Mouse (Mus musculus) B cell, adult 2 months (primary cell): Measurements from ENCODE around the gene Ppil1.
"Not testable (repeated sequence)": the region's sequence is repeated elsewhere in the genome, so short reads cannot be mapped to it uniquely, and the experiment has no call there.

Experiments
- DNase-seq, 2 experiments: peaks; one replicate each; pipeline ENCODE4 v3.0.0; 2022

Gene Ppil1

DNA sequence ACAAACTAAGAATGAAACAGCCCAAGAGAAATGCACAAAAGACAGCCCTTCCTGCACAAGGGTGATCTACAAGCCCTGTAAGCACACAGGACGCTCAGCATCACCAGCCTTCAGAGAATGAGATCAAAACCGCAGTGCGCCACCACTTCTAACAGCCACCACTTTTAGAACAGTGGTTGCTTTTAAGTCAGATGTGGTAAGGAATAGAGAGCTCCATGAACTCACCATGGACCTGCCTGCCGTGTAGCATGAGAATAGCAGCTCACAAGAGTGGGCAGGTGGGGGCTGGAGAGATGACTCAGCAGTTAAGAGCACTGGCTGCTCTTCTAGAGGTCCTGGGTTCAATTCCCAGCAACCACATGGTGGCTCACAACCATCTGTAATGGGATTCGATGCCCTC is 16.4 kb upstream of the Ppil1 start:
- DNase-seq = no peak

DNA sequence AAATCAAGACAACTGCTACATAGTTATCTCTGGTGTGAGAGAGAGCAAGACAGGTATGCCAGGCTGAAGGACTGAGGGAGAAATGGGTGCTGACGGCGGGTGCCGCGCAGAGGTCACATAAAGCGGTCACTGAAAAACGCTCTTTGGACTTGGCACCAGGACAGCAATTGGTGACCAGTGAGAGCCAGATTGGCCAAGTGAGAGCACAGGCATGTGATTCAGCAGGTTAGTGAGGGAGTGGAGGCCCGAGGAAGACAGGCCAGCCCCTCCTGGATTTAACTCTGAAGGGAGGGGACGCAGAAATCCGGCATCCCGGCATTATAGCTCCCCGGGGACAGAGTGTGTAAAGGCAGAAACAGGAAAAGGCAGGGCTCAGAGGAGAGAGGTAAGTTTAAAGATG is 9.9 kb upstream of the Ppil1 start:
- DNase-seq = no peak

DNA sequence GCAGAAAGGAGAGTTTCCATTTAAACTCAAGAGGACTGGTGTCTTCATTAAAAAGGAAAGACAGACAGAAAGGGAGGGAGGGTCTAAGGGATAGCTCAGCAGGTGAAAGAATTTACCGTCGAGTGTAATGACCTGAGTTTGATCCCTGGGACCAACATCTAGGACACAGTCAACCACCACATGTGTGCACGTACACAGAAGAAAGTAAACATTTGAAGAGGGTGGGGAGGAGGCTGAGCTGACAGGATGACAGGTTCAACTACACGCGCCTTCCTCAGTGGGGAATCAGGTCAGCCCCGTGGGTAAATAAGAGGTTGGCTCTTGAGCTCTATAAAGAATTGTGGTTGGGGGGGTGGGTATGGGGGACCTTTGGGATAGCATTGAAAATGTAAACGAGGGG is 9.2 kb upstream of the Ppil1 start:
- DNase-seq = no peak

DNA sequence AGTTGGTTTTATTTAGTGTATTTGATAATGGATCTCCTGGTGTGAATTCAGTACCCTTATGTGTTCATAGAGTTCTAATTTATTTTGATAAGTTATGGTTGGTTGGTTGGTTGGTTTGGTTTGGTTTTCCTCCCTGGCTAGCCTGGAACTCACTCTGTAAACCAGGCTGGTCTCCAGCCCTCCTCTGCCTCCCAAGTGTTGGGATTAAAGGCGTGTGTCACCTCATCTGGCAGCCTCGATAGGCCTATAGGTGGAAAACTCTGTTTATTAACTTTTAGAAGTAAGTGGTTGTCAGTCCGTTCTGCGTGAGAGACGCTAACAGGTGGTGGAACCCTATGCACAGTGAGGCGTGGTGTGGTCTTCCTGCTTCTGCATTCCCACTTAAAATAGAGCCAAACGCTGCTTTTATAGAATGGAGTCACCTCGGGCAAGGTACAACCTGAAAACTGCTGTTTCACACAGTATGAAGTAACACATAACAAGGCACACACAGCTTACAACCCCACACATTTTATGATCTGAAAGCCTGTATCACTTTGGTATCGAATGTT is 6.2 kb upstream of the Ppil1 start:
- DNase-seq = peak; percentile 21 to 24

DNA sequence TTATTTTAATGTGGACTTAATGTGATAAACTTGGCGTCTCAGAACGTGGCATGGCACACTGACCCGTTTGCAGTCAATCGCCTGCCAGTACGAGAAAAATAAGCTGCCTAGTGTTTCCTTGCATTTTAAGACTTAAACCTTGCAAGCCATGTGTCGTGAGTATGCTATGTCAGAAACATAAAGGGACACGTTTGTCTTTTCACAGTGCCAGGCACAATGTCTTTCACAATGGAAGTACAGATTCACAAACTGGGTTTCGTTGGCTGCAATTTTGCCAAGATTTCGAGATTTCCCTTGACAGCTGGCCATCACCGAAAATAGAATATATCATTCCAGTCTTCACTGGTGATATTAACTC is 5.3 kb upstream of the Ppil1 start:
- DNase-seq = no peak

DNA sequence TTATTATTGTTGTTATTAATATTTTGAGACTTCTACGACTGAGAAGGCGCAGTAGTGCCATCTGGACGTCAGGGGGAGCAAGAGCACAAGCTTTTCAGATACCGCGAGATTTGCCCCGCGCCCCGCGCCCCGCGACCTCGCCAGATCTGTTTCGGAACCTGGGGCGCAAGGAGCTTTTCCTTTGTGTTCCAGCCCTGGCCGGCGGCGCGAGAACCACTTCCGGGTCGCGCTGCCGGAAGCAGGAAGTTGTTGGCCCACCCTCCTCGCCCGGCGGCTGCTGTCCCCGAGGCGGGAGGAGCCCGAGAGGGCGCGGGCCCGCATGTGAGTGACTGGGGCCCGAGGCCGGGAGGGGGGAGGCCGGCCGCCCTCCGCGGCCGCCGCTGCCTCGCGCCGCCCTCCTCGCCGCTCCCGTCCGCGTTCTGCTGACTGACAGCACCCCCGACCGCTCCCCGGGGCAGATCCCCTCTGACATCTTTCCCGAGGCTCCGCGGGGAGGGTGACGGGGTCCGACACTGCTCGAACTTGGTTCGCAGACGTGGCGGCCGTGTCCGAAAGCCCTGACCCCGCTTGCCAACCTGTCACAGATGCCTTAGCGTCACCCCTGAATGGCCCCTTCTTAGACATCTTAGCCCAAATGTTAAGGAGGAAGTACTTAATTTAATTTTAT is 4.8 kb upstream of the Ppil1 start, which contains the start of gene BC004004:
TSS of gene BC004004 (plus strand) at position 107 of the 667 bp plus-strand sequence.
- peak; percentile 96 for DNase-seq

DNA sequence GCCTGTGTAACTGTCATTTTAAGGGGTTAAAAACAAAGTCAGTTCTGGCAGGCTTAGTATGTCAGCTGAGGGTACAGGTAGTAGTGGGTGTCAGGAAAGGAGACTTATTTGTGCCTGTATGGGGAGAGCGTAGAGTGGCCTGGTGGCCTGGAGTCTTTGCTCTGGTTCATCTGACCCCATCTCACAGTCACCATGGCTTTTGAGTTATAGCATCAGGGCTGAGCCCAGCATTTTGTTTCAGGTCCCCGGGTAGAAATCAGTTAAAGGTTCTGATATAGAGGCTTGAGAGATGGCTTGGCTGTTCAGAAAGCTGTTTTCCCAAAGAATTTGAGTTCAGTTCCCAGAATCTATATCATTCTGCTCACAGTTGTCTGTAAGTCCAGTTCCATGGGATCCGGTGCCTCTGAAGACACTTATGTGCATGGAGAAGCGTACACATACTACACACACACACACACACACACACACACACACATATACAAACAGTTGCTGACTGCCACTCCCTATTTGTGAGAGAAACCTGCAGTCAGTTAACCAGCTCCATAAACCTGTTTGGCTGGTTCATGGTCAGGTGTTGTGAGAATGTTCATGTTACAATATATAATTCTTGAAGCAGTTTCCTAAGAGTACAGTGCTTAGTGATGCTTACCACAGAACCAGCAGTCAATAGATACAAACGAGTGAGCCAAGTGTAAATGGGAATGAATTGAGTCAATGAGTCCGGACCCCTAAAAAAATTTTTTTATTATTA is 4.1 kb upstream of the Ppil1 start:
- DNase-seq = no peak

DNA sequence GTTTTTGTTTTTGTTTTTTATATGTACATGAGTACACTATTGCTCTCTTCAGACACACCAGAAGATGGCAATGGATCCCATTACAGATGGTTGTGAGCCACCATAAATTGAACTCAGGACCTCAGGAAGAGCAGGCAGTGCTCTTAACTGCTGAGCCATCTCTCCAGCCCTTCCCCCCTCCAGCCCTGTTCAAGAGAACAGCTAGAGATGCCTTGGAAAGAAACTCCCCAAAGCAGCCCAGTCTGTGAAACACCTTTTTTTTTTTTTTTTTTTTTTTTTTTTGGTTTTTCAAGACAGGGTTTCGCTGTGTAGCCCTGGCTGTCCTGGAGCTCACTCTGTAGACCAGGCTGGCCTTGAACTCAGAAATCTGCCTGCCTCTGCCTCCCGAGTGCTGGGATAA is 3.1 kb upstream of the Ppil1 start:
- not testable (repeated sequence) for DNase-seq

DNA sequence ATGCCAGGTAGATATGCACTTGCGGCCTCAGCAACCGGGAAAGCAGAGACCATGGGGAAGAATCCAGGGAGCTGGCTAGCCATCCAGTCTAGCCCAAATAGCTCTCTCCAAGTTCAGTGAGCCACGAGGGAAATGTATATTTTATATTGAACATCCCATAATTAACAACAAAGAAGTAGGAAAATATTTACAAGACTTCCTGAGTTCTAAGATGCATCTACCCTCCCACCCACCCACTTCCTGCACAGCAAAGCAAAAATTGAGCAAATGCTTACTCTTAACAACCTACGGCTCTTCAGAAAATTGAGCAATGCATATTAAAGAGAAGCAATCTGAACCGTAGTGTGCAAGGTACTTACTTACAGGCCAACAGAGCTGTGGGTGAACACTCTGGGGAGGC is 774 bp upstream of the Ppil1 start:
- DNase-seq = no peak

DNA sequence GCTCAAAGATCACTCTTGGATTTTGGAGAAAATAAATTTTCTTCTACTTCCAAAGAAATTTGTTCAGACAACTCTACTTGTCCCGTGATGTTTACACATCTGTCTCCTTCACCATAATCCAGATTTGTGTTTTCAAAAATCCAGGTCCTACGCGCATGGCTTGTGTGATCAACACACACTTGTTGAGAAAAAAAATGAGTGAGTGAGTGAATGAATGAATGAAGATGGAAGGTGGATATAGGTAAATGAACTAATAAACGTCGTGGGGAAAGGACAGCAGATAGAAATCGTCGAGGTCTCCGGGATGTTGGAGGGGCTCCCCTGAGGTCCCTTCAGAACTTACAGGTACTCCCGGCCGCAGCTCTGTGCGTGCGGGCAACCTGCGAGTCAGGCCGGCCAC is 569 bp downstream of the Ppil1 start:
- no peak for DNase-seq

DNA sequence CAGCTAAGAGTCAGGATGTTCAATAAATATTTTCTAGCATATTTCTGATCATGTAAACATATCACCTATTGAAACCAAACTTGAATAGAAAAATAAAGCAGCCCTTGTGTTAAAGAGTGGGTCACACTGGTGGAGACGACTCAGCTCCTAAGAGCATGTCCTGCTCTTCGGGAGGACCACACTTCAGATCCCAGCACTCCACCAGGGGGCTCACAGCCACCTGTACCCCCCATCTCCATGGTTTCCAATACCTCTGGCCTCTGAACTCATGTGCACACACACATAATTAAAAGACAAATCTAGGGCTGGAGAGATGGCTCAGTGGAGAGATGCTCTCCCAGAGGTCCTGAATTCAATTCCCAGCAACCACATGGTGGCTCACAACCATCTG is 1.7 kb downstream of the Ppil1 start:
- peak in 1 of 2 experiments; percentile 12 for DNase-seq

DNA sequence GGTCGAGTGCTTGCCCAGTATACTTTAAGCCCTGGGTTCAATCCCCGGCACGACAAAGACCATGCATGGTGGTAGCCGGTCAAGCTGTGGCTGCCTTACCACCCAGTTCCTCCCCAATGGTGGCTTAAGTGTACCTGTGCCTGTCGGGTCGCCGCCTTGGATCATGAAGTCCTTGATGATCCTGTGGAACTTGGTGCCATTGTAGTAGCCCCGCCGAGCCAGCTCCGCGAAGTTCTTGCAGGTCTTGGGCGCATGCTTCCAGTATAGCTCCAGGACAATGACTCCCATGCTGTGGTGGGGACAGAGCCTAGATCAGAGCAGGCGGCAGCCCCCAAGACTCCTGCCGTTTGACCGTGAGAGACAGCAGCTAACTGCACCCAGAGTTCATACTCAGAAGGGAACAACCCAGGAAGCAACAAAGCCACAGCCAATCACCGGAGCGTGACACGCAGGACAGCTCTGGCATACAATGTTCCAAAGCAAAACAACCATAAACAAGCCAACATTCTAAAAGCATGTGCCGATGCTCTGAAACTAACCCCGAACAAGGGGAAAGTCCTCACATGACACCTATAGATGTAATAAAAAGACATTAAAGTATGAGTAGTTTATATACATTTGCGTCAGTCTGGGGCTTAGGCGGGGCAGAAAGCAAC is 2.3 kb downstream of the Ppil1 start:
- peak; percentile 16 to 19 for DNase-seq

DNA sequence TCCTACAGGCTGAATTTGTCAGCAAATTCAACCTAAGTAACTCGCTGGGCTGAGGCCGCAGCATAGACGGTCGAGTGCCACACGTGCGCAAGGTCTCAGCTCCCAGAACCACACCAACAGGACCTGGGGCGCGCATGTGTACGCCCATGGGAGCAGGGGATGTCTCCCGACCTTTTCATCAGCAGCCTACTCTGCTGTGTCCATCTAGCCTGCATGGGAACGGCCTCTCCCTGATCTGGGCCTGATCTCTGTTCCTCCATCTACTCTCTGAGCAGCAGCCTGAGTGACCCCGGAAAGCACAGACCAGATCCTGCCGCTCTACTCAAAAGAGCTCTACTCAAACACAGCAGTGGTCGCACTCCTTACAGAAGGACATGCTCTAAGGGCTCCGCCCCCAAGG is 3.5 kb downstream of the Ppil1 start:
- no peak for DNase-seq

DNA sequence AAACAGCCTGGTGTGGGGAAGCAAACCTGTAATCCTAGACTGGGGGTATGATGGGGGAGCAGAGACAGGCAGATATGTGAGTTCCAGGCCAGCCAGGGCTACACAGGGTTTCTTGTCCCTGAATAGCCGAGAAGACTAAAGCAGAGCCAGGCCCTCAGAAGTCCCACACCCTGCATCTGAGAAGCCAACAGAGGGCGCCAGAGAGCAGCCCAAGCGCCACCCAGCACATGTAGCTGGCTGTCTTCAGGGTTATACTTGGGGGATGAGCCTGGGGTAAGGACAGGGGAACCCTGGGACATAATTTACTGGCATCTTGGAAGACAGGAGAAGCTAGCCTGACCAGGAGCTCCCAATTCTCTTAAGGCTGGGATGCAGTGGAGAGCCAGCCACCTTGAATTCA is 4.5 kb downstream of the Ppil1 start:
- DNase-seq = peak; percentile 85 to 86

DNA sequence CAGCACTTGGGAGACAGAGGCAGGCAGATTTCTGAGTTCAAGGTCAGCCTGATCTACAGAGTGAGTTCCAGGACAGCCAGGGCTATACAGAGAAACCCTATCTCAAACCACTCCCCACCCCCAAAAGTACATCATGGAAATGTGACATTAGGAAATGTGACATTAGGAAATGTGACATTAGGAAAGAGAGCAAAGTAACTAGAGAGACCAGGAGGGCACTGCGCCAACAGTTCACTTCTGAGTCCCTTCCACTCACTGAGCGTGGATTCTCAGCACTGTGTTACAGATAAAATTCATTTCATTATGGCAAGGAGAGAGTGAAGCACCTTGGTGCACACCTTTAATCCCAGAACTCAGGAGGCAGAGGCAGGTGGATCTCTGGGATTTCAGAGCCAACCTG is 5.1 kb downstream of the Ppil1 start:
- no peak for DNase-seq

DNA sequence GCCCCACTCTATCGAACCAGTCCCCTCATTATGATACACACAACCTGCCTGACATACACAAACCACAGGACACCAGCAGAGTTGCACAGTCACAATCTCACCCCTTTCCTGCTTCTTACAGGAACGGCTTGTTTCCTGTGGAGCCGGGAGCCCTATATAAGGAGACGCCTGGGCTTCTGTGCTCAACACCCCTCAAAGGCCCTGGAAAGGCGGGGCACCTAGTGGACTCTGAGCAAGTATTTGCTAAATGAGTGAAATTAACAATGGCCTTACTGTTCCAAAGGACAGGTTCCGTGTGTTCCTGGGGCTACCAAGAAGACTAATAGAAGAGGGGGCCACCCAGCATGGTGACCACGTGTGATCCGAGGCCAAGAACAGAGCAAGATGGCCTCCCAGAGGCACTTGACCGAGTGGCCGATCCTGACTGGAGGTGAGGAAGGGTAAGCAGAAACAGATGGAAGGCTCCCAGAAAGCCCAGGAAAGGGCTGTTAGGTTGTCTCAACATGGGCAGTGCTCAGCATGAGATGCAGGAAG is 5.9 kb downstream of the Ppil1 start:
- DNase-seq = no peak

DNA sequence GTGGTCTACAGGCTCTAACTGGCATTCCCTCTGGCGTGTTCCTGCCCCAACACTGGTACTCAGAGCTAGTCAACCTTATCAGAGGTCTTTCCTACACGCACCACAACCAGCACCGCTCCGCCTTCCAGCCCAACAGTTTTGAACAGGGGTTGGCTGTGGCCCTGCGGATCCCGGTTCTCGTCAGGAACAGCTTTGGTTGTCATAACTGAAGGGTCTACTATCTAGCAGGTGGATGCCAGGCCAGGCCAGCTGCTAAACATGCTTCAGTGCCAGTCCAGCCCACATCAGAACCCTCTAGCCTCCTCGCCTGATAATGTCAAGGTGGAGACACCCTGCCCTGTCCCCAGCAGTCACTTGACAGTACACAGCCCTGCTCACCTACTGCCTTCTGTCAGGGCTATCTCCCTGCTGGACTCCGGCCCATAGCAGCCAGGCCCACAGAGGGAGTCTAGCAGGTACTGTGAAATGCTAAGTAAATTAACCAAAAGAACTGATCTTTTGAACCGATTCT is 6.9 kb downstream of the Ppil1 start:
- DNase-seq = no peak

DNA sequence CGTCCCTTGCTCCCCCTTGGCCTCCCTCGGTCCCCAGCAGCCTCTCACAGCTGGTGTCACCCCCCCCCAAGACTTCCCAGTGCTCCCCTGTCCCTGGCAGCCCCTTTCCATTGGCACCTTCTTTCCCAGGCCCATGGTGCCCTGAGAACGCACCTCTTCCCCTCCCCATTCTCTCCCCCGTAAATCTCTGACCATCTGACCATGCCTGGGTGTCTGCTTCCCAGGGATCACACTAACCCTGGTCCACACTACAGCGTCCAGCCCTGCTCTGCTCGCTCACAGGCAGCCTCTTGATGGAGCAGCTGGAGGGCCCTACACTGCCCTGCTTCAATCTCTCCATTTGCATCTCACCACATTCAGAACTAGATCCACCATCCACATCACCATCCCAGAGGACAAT is 7.5 kb downstream of the Ppil1 start:
- DNase-seq = no peak

DNA sequence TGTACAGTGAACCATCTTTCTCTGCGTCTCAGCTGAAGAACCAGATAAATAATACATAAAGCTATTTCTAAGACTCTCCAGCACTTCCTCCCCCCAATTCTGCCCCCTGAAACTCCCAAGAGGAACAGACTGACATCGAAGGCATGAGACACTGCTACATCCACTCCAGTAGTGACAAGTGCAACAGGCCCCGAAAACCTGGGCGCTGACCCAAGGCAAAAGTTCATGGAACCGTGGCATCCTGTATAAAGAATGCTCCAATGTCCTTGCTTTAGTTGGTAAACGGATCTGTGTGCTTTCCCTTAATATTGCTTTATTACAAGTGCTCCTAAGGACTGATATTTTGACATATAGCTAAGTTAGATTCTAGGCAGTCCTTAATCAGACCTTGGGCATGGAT is 9.2 kb downstream of the Ppil1 start:
- not testable (repeated sequence) for DNase-seq

DNA sequence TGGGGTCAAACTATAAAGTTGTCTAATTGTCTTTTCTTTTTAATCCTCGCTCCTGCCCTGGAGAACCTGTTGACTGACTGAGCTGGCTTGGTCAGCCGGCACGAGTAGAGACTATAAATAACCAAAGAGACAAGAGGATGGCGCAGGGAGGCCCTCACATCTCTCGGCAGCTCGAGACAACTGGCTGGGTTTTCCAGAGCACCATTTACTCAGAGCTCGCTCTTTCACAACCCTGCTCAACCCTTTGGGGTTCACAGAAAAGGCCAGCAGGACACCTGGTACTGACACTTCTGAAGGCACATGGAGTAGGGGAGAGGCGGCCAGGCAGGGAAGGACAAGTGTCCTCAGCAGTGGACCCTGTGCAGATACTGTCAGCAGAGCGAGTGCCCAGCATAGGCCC is 10.3 kb downstream of the Ppil1 start:
- DNase-seq = no peak

DNA sequence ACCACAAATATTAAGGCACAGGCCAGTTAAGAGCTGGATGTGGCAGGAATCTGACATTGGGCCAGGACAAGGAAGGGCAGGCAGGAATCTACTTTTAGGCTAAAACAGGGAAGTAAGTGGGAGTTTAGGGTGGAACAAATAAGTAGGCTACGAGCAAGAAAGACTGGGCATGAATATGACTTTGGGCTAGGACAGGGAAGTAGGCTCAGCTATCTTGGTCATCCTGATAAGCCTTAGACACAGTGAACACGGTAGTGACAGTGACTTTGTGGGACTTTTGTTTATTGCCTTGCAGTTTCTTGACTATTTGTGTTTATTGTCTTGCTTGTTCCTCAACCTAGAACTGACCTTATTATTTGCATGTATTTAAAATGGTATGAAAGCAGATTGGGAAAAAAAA is 10.8 kb downstream of the Ppil1 start:
- no peak for DNase-seq

DNA sequence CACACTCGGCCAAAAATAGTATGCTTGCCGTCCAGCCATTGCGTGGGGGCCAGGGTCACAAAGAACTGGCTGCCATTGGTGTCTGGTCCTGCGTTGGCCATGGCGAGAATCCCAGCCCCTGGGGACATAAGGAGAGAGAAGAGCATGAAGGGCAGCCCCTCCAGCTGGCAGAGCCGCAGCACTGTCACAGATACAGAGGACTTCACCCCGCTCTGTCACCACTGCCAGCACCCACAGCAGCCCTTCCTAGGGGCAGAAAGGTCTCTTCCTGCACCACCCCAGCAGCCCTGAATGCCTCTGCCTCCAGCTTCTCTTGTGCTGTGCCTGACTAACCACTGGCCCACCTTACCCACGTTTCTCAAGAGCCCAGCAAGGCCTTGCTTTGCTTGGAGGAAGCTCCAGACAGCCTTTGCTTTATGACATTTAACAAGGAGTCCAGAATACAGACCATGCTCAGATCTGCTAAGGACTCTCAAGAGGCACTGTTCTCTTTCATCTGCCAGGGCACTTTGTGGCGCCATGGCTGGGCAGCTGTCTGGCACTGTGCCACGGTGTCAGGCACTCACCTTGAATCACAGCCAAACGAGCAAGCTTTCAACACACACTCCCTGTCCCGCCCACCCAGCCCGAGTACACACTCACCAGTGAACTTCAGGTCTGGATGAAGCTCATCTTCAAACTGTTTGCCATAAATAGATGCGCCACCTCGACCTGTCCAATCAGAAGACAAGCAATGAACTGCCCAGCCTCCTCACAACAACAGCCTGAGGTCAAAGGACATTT is 12.2 kb downstream of the Ppil1 start:
- DNase-seq = no peak

DNA sequence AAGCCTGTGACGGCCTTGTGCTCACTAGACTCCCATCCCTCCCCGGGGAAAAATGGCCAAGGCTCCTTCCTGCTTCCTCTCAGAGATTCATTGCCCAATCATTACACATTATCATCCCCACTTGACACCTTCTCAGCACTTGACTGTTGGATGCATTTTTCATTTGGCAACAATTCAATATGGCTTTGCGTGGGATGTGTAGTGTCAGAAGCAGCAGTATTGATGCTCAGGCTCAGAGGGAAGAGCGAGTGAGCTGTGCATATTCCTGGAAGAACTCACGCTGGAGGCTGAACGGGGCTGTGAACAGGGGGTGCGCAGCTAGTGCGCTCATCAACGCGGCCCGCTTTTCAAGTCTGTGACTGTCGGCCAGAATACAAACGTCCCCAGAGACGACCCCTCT is 13.0 kb downstream of the Ppil1 start:
- DNase-seq = not testable (repeated sequence)
